Mouse (Mus musculus) forebrain, embryonic 16.5 days (tissue): ENCODE results near the gene Nectin4. TPM values are rescaled to one million over a fixed set of nuclear protein-coding genes. Genes with fewer than 3 reads are reported as not detected.

Source experiments
- ATAC-seq: fragments of 200-750 bp; cut with Nextera tagmentation; 2 replicates; pipeline ENCODE4 v1.8.0; 2017; ENCODE audit warnings: mild to moderate bottlenecking, moderate library complexity
- H3K27ac ChIP-seq: fragments of 300-500 bp; sonication (generic); 2 replicates; pipeline ENCODE4 v1.5.1; 2014; ENCODE audit warnings: low read length, control low read depth
- H3K27me3 ChIP-seq: fragments of 300-500 bp; sonication (generic); replicated peaks from 2 replicates; pipeline ENCODE4 v1.6.1; 2014; ENCODE audit warnings: low read length; ENCODE audit not compliant: control insufficient read depth, insufficient read depth
- H3K36me3 ChIP-seq: fragments of 300-500 bp; sonication (generic); 2 replicates; pipeline ENCODE4 v1.6.1; 2014; ENCODE audit not compliant: control insufficient read depth, insufficient read depth
- H3K4me1 ChIP-seq: fragments of 300-500 bp; sonication (generic); replicated peaks from 2 replicates; pipeline ENCODE4 v1.6.1; 2014; ENCODE audit warnings: low read length; ENCODE audit not compliant: control insufficient read depth, insufficient read depth
- H3K4me2 ChIP-seq: fragments of 300-500 bp; sonication (generic); 2 replicates; pipeline ENCODE4 v1.6.1; 2014; ENCODE audit warnings: mild to moderate bottlenecking, low read length, control low read depth
- H3K4me3 ChIP-seq: fragments of 300-500 bp; sonication (generic); replicated peaks from 2 replicates; pipeline ENCODE4 v1.5.1; 2014; ENCODE audit warnings: mild to moderate bottlenecking, low read length, control low read depth
- H3K9ac ChIP-seq: fragments of 300-500 bp; sonication (generic); replicated peaks from 2 replicates; pipeline ENCODE4 v1.6.1; 2014; ENCODE audit warnings: low read depth, low read length, control low read depth
- H3K9me3 ChIP-seq: fragments of 300-500 bp; sonication (generic); 2 replicates; pipeline ENCODE4 v1.6.1; 2016; ENCODE audit warnings: low read length; ENCODE audit not compliant: control insufficient read depth
- WGBS: fragments of 180-500 bp; shearing (Covaris S2); extraction: QIAGEN DNeasy Blood & Tissue Kit; methylation state at CpG from one replicate; pipeline ENCODE4 v1.1.7; 2014; 5-methylcytosine and 5-hydroxymethylcytosine counted together
- polyA plus RNA-seq: library from polyadenylated mRNA; unstranded; fragments of >200 nt; fragmentation: Nextera tagmentation; extraction: Ambion mirVana; gene quantifications from 2 replicates; pipeline ENCODE4 v1.2.1, GENCODE M21; 2015

Nectin4 gene
- polyA plus RNA-seq, 1 experiment from 2014 or later: 1.1 TPM

GRCm38 (mm10) chr1:171330216-171330560 is 39.7 kb upstream of the Nectin4 start:
- H3K27ac ChIP-seq: peak overlapping the region; percentile 99
- H3K4me3 ChIP-seq: peak overlapping the region; percentile 88
- no peaks in the 10 kb centered on the region for H3K27me3 ChIP-seq
- peak overlapping the region; percentile 83 for H3K4me2 ChIP-seq
- H3K9me3 ChIP-seq: no peaks in the 10 kb centered on the region
- no peak for ATAC-seq
- 0% methylated on average over 4 of the region's 4 CpGs for WGBS
- peak overlapping the region; percentile 96 for H3K9ac ChIP-seq
- 0 out of 2 replicates have a peak, but pooled peaks cover 2% of the 10 kb centered on the region for H3K36me3 ChIP-seq
- peaks cover 40% of the 10 kb centered on the region for H3K4me1 ChIP-seq

GRCm38 (mm10) chr1:171342262-171343207 is 27.4 kb upstream of the Nectin4 start:
- H3K9ac ChIP-seq: no peak overlapping the region
- ATAC-seq: no peak
- no peak overlapping the region for H3K4me2 ChIP-seq
- H3K27ac ChIP-seq: no peak overlapping the region
- no peak overlapping the region for H3K4me3 ChIP-seq
- H3K36me3 ChIP-seq: peaks cover 24% of the 10 kb centered on the region
- H3K4me1 ChIP-seq: peaks cover 23% of the 10 kb centered on the region
- peaks cover 4% of the 10 kb centered on the region; the same call in 1 of the 2 replicates for H3K9me3 ChIP-seq
- WGBS: 93% methylated on average over 16 of the region's 16 CpGs
- H3K27me3 ChIP-seq: no peaks in the 10 kb centered on the region

DNA sequence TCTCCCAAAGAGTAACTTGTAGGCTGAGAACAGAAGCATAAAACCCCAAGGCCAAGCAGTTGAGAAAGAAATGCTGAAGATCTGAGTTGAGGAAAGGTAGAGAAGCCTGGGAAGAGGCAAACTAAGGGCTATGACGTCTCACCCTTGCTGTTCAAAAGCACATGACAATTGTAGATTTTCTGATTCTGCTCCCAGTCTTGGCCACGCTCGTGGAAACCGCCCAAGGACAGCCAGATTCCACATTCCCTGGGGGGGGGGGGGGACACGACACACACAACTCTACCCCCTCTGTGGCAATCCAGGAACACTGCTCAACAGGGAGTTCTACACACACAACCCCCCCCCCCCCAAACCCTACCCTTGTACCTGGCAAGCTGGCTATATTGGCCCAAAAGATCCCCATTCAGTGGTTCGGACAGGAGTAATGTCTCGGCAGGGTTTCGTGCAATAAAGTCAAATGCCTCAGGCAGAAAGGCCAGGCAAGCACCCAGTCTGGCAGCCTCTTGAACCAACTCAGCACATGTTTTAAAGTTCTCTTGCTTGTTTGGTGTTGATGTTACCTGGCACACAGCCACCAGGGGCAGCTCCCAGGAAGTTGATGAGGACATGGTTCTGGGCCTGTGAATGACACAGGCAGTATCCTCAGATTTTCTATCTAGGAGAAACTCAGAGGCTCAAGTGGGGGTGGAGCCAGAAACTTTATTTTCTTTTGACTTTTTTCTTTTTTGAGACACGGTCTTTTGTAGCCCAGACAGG is 25.8 kb upstream of the Nectin4 start:
- no peak overlapping the region for H3K9ac ChIP-seq

GRCm38 (mm10) chr1:171344715-171345114 is 25.2 kb upstream of the Nectin4 start:
- Histone ChIP-seq H3K4me2 (peak overlapping the region; percentile 80), H3K9ac (peak overlapping the region; percentile 59)

More for the DNA sequence above, 25.8 kb upstream of the Nectin4 start:
- no peak overlapping the region for H3K4me3 ChIP-seq
- H3K27me3 ChIP-seq: no peaks in the 10 kb centered on the region
- 87% methylated on average over 8 of the region's 9 CpGs for WGBS
- ATAC-seq: no peak
- peaks cover 23% of the 10 kb centered on the region for H3K4me1 ChIP-seq
- no peak overlapping the region for H3K4me2 ChIP-seq
- H3K9me3 ChIP-seq: peaks cover 4% of the 10 kb centered on the region; the same call in 1 of the 2 replicates
- H3K36me3 ChIP-seq: peaks cover 18% of the 10 kb centered on the region
- H3K27ac ChIP-seq: no peak overlapping the region

GRCm38 (mm10) chr1:171345225-171346094 is 24.4 kb upstream of the Nectin4 start, which contains the start of the genes Nit1 and Pfdn2:
Gene Nit1 (minus strand): TSS chr1:171345646.
Gene Pfdn2 (plus strand): TSS chr1:171345670.
- H3K36me3 ChIP-seq: peaks cover 13% of the 10 kb centered on the region; the same call in 1 of the 2 replicates
- peak within 1 kb of the TSS; percentile 80 for H3K4me2 ChIP-seq
- peak within 1 kb of the TSS; percentile 77 for H3K27ac ChIP-seq
- ATAC-seq: peak; percentile 95
- 1% methylated on average over 53 of the region's 53 CpGs for WGBS
- peaks cover 23% of the 10 kb centered on the region for H3K4me1 ChIP-seq
- peaks cover 4% of the 10 kb centered on the region; the same call in 1 of the 2 replicates for H3K9me3 ChIP-seq
- no peaks in the 10 kb centered on the region for H3K27me3 ChIP-seq
- peak within 1 kb of the TSS; percentile 59 for H3K9ac ChIP-seq
- H3K4me3 ChIP-seq: peak within 1 kb of the TSS; percentile 80

More at GRCm38 (mm10) chr1:171344715-171345114, 25.2 kb upstream of the Nectin4 start:
- Histone ChIP-seq H3K36me3 (peaks cover 13% of the 10 kb centered on the region; the same call in 1 of the 2 replicates), H3K9me3 (peaks cover 4% of the 10 kb centered on the region; the same call in 1 of the 2 replicates), H3K27me3 (no peaks in the 10 kb centered on the region), H3K4me1 (peaks cover 23% of the 10 kb centered on the region), H3K27ac (no peak overlapping the region), H3K4me3 (peak overlapping the region; percentile 80)
- 81% methylated on average over 9 of the region's 9 CpGs for WGBS
- no peak for ATAC-seq

- peaks cover 4% of the 10 kb centered on the region; the same call in 1 of the 2 replicates for H3K9me3 ChIP-seq
- peaks cover 10% of the 10 kb centered on the region; the same call in 1 of the 2 replicates for H3K36me3 ChIP-seq
- no peak for ATAC-seq
- no peak overlapping the region; the same call in 1 of the 2 replicates for H3K27ac ChIP-seq
- H3K27me3 ChIP-seq: no peaks in the 10 kb centered on the region
- peak overlapping the region; percentile 59 for H3K9ac ChIP-seq
- H3K4me3 ChIP-seq: peak overlapping the region; percentile 80
- H3K4me2 ChIP-seq: peak overlapping the region; percentile 79
- 0% methylated on average over 14 of the region's 14 CpGs for WGBS
- peaks cover 23% of the 10 kb centered on the region for H3K4me1 ChIP-seq
Observed at GRCm38 (mm10) chr1:171346095-171346450, 23.8 kb upstream of the Nectin4 start.

DNA sequence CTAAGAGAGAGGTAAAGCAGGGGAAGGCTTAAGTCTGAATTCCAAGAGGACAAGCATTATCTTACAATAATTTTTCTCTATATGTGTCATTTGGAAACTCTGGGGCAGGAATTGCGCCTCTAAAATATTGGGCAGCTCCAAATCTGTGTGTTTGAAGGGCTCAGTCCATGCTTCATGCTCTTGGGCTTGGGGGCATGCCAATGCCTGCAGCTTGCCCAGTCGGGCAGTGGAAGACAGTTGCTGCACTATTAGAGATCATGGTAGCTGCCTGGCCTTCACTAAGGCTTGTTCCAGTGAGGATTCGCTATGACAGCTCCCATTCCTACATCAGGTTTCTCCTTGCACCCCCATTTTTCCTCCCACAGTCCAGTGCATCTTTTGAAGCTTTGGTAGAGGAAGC is 21.2 kb upstream of the Nectin4 start:
- ATAC-seq: no peak
- Histone ChIP-seq H3K4me1 (peaks cover 23% of the 10 kb centered on the region), H3K4me3 (no peak overlapping the region), H3K9ac (no peak overlapping the region), H3K27ac (no peak overlapping the region), H3K9me3 (peaks cover 4% of the 10 kb centered on the region; the same call in 1 of the 2 replicates), H3K36me3 (no peaks in the 10 kb centered on the region), H3K27me3 (no peaks in the 10 kb centered on the region), H3K4me2 (no peak overlapping the region)
- 86% methylated on average over 3 of the region's 3 CpGs for WGBS

DNA sequence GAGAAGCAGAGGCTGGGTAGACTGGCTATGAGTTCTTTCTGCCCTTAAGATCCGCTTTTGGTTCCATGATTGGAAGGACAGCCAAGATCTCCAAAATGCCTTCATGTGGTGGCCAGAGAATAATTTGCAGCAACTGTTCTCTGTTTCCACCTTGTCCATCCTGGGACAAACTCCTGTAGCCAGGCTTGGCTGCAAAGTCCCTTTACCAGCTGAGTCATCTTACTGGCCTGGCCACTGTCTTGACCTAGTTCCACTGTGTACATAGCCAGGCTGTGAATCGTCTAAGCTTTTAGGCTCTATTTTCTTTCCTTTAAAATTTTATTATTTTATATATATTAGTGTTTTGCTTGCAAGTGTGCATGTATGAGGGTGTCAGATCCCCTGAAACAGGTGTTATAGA is 20.7 kb upstream of the Nectin4 start:
- 95% methylated on average over 2 of the region's 2 CpGs for WGBS
- Histone ChIP-seq H3K27me3 (no peaks in the 10 kb centered on the region), H3K9ac (no peak overlapping the region), H3K4me1 (peaks cover 21% of the 10 kb centered on the region), H3K27ac (no peak overlapping the region), H3K4me3 (no peak overlapping the region), H3K36me3 (no peaks in the 10 kb centered on the region), H3K4me2 (no peak overlapping the region), H3K9me3 (peaks cover 4% of the 10 kb centered on the region; the same call in 1 of the 2 replicates)
- ATAC-seq: no peak
